Comparison of ENCODE assay signal across 8 mouse cellular contexts in genomic region chr1:53977806-53978513, GRCm38 (mm10).
DNase-seq lines count a peak whose midpoint lies in the region; ATAC-seq lines count a peak whose summit lies in the region.

No protein-coding gene starts in this region.

- H3K27ac ChIP-seq in forebrain, embryonic 13.5 days, result no peak overlapping the region

- no peak overlapping the region for H3K9ac ChIP-seq in forebrain, embryonic 13.5 days

- no peaks in the 10 kb centered on the region for H3K4me1 ChIP-seq in forebrain, embryonic 13.5 days

- no peaks in the 10 kb centered on the region for H3K27me3 ChIP-seq in forebrain, embryonic 13.5 days

- H3K9me3 ChIP-seq in forebrain, embryonic 13.5 days (replicated peaks), result no peaks in the 10 kb centered on the region

- H3K4me2 ChIP-seq in forebrain, embryonic 13.5 days, result no peak overlapping the region

- WGBS in forebrain, embryonic 13.5 days, result 87% methylated on average over 8 of the region's 8 CpGs

- H3K4me3 ChIP-seq in forebrain, embryonic 13.5 days, result no peak overlapping the region

- no peak for DNase-seq in cerebellum, postnatal 4 days (ENCODE audit: low spot score in 2 of 2)
- peak; percentile 16 for DNase-seq in urinary bladder, postnatal 14 days (ENCODE audit: low spot score)
- DNase-seq in urinary bladder, postnatal 36 days (ENCODE audit: low spot score in 2 of 2), result no peak
- DNase-seq in kidney, postnatal 4 days, result peak; percentile 14 to 17
- DNase-seq in thymus, postnatal 25 days, result no peak
- DNase-seq in T-cell, adult 2 months (ENCODE audit: low spot score), result no peak

- ATAC-seq in cerebellum, adult (ENCODE audit: insufficient number of reproducible peaks, low FRiP score, low TSS enrichment), result peak; percentile 81
- no peak for ATAC-seq in forebrain, embryonic 13.5 days

- no peaks in the 10 kb centered on the region for H3K36me3 ChIP-seq in forebrain, embryonic 13.5 days (ENCODE audit: poor library complexity, severe bottlenecking)

Comparison
In these comparisons a context has a peak if more than half of its experiments do, and no peak if none do; other contexts are left out.
1. DNase-seq: peak in urinary bladder, postnatal 14 days (single experiment) and kidney, postnatal 4 days (2 of 2); none in cerebellum, postnatal 4 days (0 of 2), urinary bladder, postnatal 36 days (0 of 2), thymus, postnatal 25 days (single experiment) and T-cell, adult 2 months (single experiment).